Mouse (Mus musculus): ENCODE measurements around the gene Usf3.

DNA sequence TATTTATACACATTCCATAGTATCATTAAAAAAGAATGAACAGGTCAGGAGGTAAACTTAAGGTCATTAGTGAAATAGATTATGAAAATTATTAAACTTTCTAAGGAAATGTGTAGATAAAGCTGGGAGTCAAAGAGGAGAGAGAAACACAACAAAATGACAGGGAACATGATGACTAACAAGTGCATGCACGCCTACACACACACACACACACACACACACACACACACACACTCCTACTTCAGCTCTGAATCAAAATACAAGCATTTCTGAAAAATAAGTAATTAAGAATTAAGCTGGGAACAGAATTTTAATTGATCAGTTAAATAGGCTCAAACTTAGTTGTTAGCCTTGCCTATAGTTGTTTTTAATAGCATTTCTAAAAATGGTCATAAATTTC, 48.3 kb upstream of the Usf3 start:
- TF ChIP-seq NELFE (IDR thresholded peaks at IDR 0.05; ENCODE audit: low read depth, low read length) (no peak), CTCF (conservative IDR thresholded peaks at IDR 0.05 in 1 of 2, IDR thresholded peaks at IDR 0.05 in 1 of 2; ENCODE audit: low read depth in 2 of 2, low read length in 2 of 2) (no peak), GABPA (IDR thresholded peaks at IDR 0.05; ENCODE audit: insufficient replicate concordance, low read depth, low read length) (no peak), POLR2A (IDR thresholded peaks at IDR 0.05; ENCODE audit: low read depth, low read length) (no peak), CHD1 (IDR thresholded peaks at IDR 0.05; ENCODE audit: low read depth, low read length) (no peak), MXI1 (IDR thresholded peaks at IDR 0.05; ENCODE audit: low read depth, low read length) (no peak), E2F4 (IDR thresholded peaks at IDR 0.05; ENCODE audit: insufficient replicate concordance, low read depth, low read length) (no peak), ZC3H11A (IDR thresholded peaks at IDR 0.05; ENCODE audit: low read depth, low read length) (no peak), TCF12 (IDR thresholded peaks at IDR 0.05; ENCODE audit: low read depth, low read length) (no peak)

Measured in CH12.LX (cell line).